Mouse (Mus musculus) liver, embryonic 14.5 days (tissue): ENCODE measurements at regions not wholly inside any gene's neighbourhood (a gene's known extent, or its start where the extent isn't known, plus 50 kb on each side); places are given as distances from the start of the nearest gene placed in this dataset.

ENCODE experiments used
- ATAC-seq: fragments of 200-750 bp; cut with Nextera tagmentation; 2 replicates; pipeline ENCODE4 v1.8.0; 2017; ENCODE audit warnings: moderate number of reproducible peaks, mild to moderate bottlenecking, moderate library complexity; ENCODE audit not compliant: insufficient read depth
- DNase-seq, 3 experiments: peaks; one replicate each; pipeline ENCODE4 v3.0.0-alpha.2; 2012 to 2013; ENCODE audit warnings: low read depth in 3 of 3, low spot score in 3 of 3
- H3K27ac ChIP-seq: fragments of 300-500 bp; sonication (generic); 2 replicates; pipeline ENCODE4 v1.5.1; 2014; ENCODE audit warnings: moderate library complexity, mild to moderate bottlenecking, control low read depth, inconsistent platforms
- H3K27me3 ChIP-seq: fragments of 300-500 bp; sonication (generic); 2 replicates; pipeline ENCODE4 v1.6.1; 2014; ENCODE audit warnings: mild to moderate bottlenecking, low read length, moderate library complexity; ENCODE audit not compliant: control insufficient read depth, insufficient read depth
- H3K36me3 ChIP-seq: fragments of 300-500 bp; sonication (generic); replicated peaks from 2 replicates; pipeline ENCODE4 v1.6.1; 2014; ENCODE audit warnings: low read depth; ENCODE audit not compliant: control insufficient read depth, insufficient read depth
- H3K4me1 ChIP-seq, 2 experiments: fragments of 200-500 bp in 1 of 2; fragments of 300-500 bp in 1 of 2; sonication (generic) in 1 of 2; replicated peaks; 2 replicates each; pipeline ENCODE4 v1.6.1; 2012 to 2014; ENCODE audit warnings: antibody characterized with exemption in 1 of 2, inconsistent platforms in 1 of 2, low read length in 1 of 2; ENCODE audit not compliant: control insufficient read depth in 2 of 2, insufficient read depth in 2 of 2
- H3K4me2 ChIP-seq: fragments of 300-500 bp; sonication (generic); 2 replicates; pipeline ENCODE4 v1.6.1; 2014; ENCODE audit warnings: low read depth, mild to moderate bottlenecking, control low read depth, moderate library complexity
- H3K4me3 ChIP-seq, 2 experiments: fragments of 200-500 bp in 1 of 2; fragments of 300-500 bp in 1 of 2; sonication (generic) in 1 of 2; 2 replicates each; pipeline ENCODE4 v1.5.1; 2012 to 2014; ENCODE audit warnings: low read depth in 2 of 2, low read length in 2 of 2, mild to moderate bottlenecking in 2 of 2, control low read depth in 1 of 2, inconsistent platforms in 1 of 2, moderate library complexity in 1 of 2; ENCODE audit not compliant: insufficient read depth in 1 of 2
- H3K9ac ChIP-seq: fragments of 300-500 bp; sonication (generic); replicated peaks from 2 replicates; pipeline ENCODE4 v1.6.1; 2014; ENCODE audit warnings: mild to moderate bottlenecking, control low read depth, moderate library complexity
- H3K9me3 ChIP-seq: fragments of 300-500 bp; sonication (generic); 2 replicates; pipeline ENCODE4 v1.6.1; 2016; ENCODE audit warnings: low read length, mixed read lengths; ENCODE audit not compliant: control insufficient read depth
- CTCF ChIP-seq: IDR thresholded peaks from 2 replicates; pipeline ENCODE4 v1.5.1; 2016; ENCODE audit warnings: antibody characterized with exemption, low read depth, control low read depth
- EP300 ChIP-seq: IDR thresholded peaks from 2 replicates; pipeline ENCODE4 v1.6.1; 2016; ENCODE audit warnings: antibody characterized with exemption, low read depth
- WGBS: fragments of 180-500 bp; shearing (Covaris S2); extraction: QIAGEN DNeasy Blood & Tissue Kit; methylation state at CpG from one replicate; pipeline ENCODE4 v1.1.7; 2014; ENCODE audit not compliant: insufficient replicate concordance; 5-methylcytosine and 5-hydroxymethylcytosine counted together

DNA sequence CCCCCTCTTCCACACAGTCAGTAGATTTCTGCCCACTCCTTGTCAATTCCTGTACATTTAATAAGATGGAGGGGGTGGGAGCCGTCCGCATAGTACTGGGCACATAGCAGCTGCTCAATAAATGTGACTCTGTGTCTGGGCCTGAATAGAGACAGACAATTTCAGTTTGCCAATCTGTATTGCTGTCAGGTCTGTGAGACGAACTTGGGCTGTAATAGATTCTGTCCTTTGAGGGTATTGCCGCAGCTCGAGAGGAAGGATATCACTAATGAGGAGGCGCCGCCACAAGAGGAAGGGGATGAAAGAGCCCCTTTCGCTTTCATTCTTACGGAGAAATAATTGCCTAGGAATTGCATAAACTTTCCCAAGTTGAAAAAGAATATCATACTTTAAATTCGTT lies 392.1 kb downstream of the Nedd1 start:
- Histone ChIP-seq H3K4me2 (no peak overlapping the region), H3K9ac (no peak overlapping the region), H3K27ac (no peak overlapping the region), H3K4me3 (no peak overlapping the region), H3K36me3 (no peaks in the 10 kb centered on the region), H3K4me1 (peaks cover 0 to 2% of the 10 kb centered on the region in 2 experiments; a peak in 1 of 4 replicates), H3K27me3 (no peaks in the 10 kb centered on the region), H3K9me3 (no peaks in the 10 kb centered on the region)
- ATAC-seq (no peak), DNase-seq (no peak)
- no peak for TF ChIP-seq CTCF
- TF ChIP-seq EP300: no peak
- 58% methylated on average over 10 of the region's 10 CpGs for WGBS

DNA sequence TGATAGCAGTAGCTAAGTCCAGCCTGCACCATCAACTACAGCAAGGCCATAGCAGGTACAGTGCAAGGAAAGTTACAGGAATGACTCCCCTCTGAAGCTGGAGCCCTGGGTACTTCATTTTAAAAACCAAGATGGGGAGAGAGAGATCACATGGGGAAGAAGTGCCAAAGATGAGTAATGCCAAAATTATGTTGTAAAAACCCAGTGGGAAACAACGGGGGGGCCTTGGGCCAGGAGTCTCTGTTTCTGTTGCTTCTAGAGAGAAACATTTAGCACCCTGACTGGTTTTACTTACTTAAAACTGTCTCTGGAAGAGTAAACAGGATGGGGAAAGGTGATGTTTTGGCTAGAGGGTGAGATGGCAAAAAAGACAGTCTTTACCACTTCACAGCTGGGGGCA lies 392.6 kb downstream of the Nedd1 start:
- Histone ChIP-seq H3K4me2 (no peak overlapping the region), H3K27ac (no peak overlapping the region), H3K9me3 (no peaks in the 10 kb centered on the region), H3K27me3 (no peaks in the 10 kb centered on the region), H3K9ac (no peak overlapping the region), H3K4me3 (no peak overlapping the region), H3K36me3 (no peaks in the 10 kb centered on the region), H3K4me1 (peaks cover 0 to 2% of the 10 kb centered on the region in 2 experiments; a peak in 1 of 4 replicates)
- ATAC-seq (no peak), DNase-seq (no peak)
- 49% methylated on average over 1 of the region's 1 CpGs for WGBS
- TF ChIP-seq EP300: no peak
- no peak for TF ChIP-seq CTCF

DNA sequence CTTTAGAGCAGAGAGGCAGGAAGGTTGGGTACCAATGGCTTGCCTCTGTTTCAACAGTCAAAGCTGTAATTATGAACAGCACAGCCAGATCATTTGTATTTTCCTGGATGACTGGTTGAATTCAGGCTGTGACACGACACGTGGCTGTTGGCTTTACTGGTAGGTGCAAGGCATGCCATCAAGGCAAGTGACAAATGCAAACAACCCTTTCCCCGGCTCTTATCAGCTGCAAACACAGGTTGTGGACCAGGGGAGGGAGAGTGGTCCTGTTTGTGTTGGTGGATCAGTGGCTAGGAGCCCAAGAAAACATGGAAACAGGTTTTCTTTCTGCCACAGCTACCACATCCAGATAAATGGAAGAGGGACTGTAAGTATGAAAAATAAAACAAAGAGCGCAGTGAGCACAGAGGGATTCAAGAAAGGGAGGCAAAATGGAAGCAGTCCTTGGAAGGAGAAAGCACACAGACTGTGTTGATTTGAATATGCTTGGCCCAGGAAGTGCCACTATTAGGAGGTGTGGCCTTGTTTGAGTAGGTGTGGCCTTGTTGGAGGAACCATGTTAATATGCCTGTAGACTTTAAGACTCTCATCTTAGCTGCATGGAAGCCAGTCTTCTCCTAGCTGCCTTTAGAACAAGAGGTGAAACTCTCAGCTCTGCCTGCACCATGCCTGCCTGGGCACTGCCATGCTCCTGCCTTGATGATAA lies 396.8 kb downstream of the Nedd1 start:
- Histone ChIP-seq H3K36me3 (no peaks in the 10 kb centered on the region), H3K27me3 (no peaks in the 10 kb centered on the region), H3K4me1 (peaks cover 0 to 2% of the 10 kb centered on the region in 2 experiments; a peak in 1 of 4 replicates), H3K27ac (no peak overlapping the region), H3K4me2 (no peak overlapping the region), H3K9me3 (no peaks in the 10 kb centered on the region), H3K9ac (no peak overlapping the region), H3K4me3 (no peak overlapping the region)
- ATAC-seq (no peak), DNase-seq (no peak)
- TF ChIP-seq CTCF (no peak), EP300 (no peak)
- 35% methylated on average over 4 of the region's 4 CpGs for WGBS

DNA sequence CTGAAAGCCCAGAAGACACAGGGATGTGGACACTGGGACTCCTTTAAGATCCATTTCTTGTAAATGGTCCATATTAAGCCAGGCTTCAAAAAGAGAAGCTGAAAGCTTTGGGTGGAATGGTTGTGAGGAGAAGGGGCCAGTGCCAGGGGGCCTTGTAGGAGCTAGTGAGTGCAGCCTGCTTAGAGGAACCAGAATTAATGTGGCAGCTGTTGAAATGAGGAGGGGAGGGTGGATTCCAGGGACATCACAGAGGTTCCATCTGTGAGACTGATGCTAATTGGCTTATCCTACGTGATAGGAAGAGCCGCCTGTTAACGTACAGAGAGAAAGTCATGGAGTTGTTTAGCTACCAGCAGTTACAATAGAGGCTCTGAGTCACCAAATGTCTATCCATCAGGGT lies 407.6 kb downstream of the Nedd1 start:
- DNase-seq (no peak), ATAC-seq (no peak)
- WGBS: 56% methylated on average over 3 of the region's 3 CpGs
- no peaks in the 10 kb centered on the region for H3K4me1 ChIP-seq
- TF ChIP-seq EP300 (no peak), CTCF (no peak)
- H3K9ac ChIP-seq: no peak overlapping the region
- H3K4me3 ChIP-seq: no peak overlapping the region
- no peak overlapping the region for H3K4me2 ChIP-seq
- H3K9me3 ChIP-seq: no peaks in the 10 kb centered on the region
- H3K36me3 ChIP-seq: no peaks in the 10 kb centered on the region
- H3K27ac ChIP-seq: no peak overlapping the region
- H3K27me3 ChIP-seq: no peaks in the 10 kb centered on the region

DNA sequence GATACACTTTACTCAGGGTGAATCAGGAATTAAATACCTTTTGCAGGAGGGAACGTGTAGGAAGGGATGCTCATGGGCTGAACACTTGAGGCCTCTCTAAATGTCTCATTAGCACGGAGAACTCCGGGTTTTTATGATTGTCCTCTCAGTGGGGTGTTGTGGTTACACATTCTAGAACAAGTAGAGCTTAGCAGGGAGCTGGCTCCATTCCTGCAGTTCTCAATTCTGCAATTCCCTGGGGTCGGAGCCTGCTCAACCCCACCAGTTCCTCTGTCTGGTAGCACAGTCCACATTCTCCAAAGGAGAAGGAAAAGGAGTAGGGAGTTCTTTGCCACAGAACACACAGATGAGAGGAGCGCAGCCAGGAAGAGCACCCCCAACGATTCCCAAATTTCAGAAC lies 409.9 kb downstream of the Nedd1 start:
- H3K4me3 ChIP-seq: no peak overlapping the region
- no peaks in the 10 kb centered on the region for H3K9me3 ChIP-seq
- 60% methylated on average over 6 of the region's 6 CpGs for WGBS
- H3K9ac ChIP-seq: no peak overlapping the region
- no peak for TF ChIP-seq EP300
- TF ChIP-seq CTCF: no peak
- H3K27ac ChIP-seq: no peak overlapping the region
- no peak overlapping the region for H3K4me2 ChIP-seq
- H3K4me1 ChIP-seq: no peaks in the 10 kb centered on the region
- H3K36me3 ChIP-seq: no peaks in the 10 kb centered on the region
- DNase-seq (no peak), ATAC-seq (no peak)
- H3K27me3 ChIP-seq: no peaks in the 10 kb centered on the region
